Mouse (Mus musculus) frontal cortex, adult (tissue): ENCODE results near the gene Nthl1.
A peak's percentile ranks its signal among the peaks of the same experiment; 100 is the strongest.

Source experiments
- ATAC-seq: cut with Nextera tagmentation; 2 replicates; pipeline ENCODE4 v1.9.2; 2017; ENCODE audit warnings: mild to moderate bottlenecking, moderate library complexity, mixed read lengths; ENCODE audit not compliant: low TSS enrichment

Nthl1 gene

DNA sequence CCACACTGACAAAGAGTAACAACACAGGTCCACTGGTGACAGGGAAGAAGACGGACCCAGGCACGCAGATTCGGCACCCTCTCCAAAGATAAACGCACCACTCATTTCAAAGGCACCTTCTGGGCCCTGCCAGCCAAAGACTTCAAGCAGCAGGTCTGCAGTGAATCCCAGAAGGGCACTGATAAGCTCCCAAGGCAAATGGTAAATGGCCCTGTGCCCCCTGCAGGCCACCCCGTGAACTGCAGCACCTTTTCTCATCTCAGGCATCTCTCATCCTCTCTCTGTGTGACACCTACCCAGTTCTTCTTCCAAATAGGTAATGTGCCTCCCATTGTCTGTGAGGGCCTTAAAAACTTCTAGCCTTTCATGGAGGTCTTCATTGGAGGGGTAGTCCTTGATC, 3.8 kb upstream of the Nthl1 start:
- no peak; the same call in 1 of the 2 replicates for ATAC-seq

DNA sequence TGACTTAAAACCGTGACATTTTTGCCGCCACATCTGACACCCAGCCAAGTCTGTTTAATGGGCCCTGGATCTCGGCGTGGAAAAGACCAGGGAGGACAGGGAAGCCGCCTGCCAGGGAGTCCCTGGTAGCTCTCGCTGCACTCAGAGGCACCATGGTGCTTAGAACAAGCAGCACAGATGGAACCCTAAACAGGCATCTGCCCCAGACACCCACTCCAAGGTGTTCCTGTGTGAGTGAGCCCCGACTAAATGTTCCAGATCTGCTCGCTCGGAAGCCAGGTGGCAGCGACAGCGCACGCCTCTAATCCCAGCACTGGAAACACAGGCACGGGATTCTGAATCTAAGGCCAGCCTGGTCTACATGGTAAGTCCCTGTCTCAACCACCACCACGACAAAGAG, 2.4 kb upstream of the Nthl1 start:
- 0 out of 2 replicates have a peak, but pooled peaks have one; percentile 24 for ATAC-seq

DNA sequence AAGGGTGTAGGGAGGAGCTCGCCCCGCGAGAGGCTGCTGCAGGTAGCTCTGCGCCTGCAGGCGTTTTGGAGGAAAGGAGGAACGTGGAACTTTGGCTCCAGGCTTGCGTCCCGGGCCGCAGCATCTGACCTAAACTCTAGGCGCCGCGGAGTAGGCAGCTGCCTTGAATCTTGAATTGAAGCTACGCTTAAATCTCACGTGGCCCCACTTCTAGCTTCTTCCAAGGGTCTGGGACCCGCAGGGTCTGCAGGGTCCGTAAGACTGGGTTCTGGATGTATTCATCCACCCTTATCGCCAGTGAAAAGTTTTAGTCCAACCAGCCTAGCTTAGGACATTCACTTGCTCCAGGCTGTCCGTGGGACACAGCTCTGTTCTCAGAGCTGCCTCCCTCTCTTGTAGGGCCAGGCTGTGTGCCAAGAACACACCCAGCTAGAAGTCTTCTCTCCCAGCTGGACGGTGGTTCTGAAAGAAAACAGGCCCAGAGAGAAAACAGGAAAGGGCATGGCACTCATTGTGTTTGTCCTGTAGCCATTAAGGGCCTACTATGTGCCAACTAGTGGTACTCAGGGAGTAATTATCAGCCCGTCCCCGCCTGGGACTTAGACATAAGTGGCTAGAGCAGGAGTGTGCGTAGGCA, 451 bp downstream of the Nthl1 start:
- no peak for ATAC-seq

DNA sequence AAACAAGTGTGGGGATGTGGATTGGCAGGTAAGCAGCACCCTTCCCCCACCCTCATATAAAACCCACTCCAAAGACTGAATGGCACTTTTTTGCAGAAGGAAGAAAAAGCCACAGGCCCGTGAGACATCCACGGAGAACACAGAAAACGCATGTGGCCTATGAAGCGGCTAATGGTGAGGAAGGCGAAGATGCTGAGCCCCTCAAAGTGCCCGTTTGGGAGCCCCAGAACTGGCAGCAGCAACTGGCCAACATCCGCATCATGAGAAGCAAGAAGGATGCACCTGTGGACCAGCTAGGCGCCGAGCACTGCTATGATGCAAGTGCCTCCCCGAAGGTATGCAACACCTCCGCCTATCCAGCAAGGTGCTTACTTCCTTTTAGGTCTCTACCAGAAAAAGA, 1.4 kb downstream of the Nthl1 start:
- ATAC-seq = no peak

DNA sequence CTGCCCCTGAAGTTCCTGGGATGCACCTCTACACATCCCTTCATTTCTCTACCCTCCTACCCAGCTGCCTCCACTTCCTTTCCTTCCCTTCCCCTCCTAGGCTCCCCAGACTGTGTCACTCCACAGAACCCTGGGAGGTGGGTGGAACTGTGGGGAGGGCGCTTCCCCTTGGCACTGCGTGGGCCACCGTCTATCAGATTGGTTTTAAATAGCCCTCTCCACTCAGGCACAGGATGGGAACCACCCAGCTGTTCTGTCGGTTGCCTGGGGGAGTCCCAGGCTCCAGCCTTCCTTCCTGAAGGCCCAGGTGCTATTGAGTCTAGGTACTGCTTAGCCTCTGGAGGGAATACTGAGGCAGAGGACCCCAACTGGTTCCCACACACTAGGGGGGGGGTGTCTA, 2.5 kb downstream of the Nthl1 start:
- ATAC-seq = 0 out of 2 replicates have a peak, but pooled peaks have one; percentile 22

DNA sequence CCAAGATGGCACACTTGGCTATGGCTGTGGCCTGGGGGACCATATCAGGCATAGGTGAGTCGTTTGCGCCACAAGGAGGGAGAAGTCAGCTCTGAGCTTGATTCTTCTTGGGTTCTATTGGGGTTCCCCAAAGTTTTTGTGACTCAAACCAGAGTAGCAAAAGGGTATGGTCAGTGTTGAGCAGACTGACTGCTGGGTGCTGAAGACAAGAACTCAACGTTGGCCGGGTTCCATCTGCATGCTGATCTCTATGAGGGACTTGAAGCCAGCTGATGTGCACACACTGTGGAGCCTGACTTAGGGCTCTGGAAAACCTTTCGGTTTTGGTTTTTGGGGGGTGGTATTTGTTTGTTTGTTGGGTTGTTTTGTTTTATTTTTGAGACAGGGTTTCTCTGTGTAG, 3.2 kb downstream of the Nthl1 start:
- ATAC-seq = no peak

DNA sequence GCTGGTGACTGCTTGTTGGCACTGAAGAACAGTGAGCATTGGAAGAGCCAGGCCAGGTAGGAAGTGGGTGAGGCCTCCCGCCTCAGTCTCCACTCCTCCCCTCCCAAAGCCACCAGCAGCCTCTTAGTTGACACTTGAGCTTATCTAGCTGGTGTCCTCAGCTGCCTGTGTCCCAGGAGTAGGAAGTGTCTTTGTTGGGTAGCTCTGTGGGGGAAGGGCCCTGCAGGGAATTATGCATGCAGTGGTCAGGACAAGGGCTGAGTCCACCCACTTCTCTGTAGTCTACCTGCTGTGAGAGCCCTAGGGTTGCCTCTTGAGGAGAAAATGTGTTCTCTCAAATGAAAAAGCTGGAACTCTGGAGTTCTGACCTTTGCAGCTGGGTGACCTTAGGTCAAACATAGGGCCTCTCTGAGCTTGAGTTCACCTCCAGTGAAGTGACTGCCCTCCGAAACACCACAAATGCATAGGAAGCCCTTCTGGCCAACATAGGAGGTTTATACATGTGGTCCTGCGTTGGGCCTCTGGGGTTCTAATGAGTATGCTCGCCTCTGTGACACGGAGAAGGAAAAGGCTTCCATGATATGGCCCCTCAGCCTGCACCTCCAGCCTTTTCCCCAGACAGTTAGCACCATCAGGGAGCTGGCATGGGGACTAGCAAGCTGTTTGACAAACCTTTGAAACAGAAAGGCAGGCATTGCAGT, 4.5 kb downstream of the Nthl1 start:
- no peak for ATAC-seq

DNA sequence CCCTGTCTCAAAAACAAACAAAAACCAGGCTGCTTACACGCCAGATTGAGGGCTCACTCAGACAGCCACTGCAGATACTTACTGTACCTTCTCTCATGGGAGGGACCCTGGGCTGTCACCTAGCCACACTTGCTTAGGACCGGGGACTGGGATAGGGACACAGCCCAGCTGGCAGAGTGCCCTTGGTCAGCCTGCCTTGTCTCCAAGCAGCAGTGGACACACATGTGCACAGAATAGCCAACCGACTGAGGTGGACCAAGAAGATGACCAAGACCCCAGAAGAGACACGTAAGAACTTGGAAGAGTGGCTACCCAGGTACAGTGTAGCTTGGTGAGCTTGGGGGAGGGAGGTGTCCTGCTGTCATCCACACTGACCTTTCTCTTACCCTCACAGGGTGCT, 5.7 kb downstream of the Nthl1 start:
- no peak for ATAC-seq

DNA sequence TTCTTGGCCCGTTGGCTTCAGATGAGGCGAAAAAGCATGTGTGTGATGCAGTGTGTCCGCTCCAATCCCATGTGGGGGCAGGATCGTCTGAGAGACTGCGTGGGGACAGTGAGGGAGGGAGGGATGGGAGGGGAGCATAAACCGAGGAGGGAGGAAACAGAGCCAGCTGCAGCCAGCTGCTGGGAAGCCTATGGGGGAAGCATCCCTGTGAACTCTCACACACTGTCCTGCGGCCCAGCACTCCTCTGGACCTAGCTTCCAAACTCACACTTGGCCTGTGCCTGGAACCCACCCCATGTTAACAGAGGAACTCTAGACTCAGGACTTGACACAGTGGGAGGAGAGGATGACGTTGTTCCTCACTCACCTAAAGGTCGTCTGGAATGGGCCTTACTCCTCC, 6.4 kb downstream of the Nthl1 start:
- ATAC-seq = no peak

DNA sequence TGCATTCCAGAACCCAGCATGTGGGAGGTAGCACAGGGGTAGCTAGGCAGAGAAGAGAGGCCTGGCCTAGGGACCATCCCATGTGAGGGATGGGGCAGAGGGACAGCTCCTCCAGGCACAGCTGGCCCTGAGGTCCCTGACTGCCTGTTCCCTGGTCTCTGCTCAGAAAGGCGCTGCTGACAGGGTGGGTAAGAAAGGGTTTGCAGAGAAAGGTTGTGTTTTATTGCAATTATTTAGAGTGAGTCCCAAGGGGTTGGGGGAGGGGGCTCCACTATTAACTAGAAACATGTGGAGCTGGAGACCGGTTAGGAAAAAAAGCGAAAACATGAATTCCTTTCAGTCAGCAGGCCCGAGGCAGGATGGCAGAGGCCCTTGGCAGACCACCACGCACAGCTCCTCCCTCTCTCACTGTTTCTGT, 7.1 kb downstream of the Nthl1 start:
- ATAC-seq = no peak

DNA sequence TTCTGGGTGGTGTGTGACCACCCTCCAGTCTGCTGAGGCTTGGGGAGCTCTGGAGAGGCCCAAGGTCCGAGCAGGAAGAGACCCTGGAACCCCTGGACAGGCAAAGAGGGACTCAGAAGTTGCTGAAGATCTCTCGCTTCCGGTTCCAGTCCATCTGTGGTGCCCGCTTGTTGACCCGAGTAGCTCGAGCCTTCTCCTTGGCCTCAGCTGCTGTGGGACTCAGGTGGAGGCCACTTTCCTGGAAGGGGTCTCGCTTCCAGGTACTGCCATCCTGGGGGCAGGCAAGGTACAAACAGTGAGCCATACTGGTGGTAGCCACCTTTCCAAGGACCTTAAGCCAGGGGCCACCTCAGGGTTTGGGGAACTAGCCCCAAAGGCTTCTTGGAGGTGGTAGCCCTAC, 7.6 kb downstream of the Nthl1 start:
- no peak for ATAC-seq

DNA sequence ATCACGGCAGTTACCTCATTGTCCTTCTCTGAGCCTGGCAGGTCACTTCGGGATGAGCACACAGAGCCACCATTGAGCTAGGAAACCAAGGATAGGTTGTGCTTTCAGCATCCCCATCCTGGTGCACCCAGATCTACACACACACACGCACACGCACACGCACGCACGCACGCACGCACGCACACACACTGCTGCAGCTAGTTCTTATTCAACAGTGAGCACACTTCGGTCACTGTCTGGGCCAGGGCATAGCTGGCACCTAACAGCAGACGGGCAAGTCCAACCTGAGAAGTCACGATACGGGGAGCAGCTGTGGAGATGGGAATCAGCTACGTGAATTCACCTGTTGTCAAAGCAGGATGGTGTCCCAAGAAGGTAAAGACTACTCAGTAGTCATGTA, 8.1 kb downstream of the Nthl1 start:
- ATAC-seq = no peak

DNA sequence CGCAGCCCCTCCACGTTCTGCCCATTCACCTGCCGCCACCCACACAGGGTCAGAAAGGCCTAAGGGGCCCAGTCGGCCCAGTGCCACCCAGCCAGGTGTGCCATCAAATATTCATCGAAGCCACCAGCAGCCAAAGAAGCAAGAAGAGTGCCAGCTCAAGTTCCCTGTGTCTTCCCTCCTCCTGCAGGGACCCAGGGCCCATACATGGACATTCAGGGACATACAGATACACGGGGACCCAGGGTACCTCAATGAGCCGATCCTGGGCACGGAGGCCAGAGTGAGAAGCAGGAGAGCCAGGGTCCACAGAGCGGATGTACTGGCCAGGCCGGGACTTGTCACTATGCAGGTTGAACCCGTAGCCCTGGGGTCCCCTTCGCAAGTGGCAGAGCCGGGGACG, 9.5 kb downstream of the Nthl1 start:
- ATAC-seq = no peak

DNA sequence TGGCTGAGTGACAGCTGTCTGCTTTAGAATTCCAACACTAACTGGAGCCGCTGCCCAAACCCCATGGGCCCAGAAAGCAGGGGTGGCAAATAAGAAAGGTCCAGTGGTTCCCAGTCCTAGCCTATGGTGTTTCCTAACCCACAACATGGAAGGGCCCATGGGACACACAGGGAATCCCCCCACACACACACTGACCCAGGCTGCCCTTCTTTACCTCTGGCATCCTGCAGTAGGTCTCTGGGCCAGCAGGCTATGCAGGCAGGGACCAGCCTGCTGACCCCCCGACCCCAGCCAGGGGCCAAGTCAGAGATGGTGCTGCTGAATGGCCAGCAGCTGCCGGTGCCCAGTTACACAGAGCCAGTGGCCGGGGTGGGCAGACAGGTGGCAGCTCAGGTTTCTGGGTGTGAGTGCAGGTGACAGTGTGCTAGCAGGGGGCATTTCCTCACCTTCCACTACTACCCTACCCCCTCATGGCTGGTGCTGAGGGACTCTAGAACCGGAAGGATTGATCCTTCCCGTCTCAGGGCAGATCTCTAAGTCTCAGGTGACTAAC, 10.4 kb downstream of the Nthl1 start:
- no peak for ATAC-seq

DNA sequence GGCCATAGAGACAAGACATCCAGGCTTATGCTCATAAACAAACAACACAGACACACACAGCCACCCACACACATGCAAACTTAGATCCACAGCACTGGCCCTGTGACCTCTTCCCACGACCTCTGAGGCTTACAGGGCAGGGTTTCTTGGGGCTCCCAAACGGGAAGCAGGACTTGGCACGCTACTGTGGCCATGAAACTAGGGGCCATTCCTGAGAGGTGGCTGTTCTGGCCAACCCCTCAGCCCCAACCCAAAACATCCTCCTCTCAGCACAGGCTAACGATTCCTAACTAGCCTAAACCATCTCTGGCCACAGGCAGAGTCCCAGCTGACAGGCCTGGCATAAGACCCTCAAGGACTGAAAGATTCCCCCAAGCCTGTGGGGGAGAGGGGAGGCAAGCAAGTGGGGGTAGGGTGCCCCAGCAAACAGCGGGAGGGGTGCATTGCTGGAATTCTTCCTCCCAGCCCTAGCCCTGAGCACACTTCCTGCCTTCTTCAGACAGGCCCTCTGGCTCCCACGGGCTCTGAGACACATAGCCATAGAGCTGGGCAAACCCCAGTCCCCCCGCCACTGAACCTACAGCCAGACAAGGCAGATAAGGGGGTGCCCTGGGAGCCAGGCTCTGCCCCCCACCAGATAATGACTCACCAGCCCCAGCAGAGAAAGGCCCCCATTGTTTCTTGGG, 11.7 kb downstream of the Nthl1 start:
- no peak for ATAC-seq

DNA sequence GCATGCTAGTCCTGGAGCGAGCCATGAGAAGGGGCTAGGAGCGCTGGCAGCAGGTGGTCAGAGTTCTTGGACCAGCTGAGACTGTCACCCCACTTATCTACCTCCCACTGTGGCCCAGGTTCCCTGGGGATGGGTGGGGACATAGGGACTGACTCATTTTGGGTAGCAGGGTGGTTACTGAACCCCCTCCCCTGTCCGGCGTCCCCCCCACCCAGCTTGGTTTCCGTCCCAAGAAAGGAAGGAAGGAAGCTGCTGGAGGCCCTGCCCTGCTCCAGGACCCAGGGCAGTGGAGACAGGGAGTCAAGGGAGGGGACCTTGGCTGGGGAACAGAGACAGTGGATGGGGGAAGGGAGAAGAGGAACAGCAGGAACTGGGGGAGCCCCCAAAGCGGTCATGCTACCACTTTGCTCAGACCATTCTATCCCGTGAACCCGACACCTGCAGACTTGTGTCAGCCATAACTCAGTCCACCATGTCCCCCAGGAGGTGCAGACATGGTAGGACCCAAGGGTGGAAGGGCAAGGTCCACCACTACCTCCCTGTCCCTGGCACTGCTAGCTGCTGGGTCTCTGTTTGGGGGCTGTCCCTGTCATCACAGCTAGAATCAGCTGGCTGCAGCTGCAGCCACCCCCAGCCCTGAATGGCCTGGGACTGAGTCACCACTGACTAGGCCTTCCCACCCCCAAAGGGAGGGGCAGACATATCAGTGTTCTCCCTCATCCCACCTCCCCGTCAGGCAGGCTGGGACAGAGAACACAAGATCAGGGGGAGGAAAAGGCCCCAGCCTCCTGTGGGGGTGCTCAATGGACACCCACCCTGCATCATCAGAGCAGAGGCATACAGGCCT, 12.6 kb downstream of the Nthl1 start:
- ATAC-seq = no peak

DNA sequence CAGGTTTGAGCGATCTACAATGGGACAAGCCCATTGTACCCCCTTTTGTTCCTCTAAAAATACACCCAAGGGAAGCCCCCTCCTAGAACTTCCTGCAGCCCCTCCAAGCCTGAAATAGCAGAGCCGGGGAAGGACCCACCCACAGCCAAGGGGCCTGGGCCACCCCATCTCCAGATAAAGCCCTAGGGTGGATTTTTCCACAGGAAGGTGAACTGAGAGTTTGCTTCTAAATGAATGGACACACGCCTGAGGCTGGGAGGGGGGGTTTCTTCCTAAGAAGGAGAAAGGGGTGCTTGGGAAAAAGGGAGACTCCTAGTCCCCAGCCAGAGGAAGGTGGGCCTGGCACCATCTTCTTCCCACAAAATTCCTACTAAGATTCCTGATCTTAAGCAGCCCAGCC, 13.4 kb downstream of the Nthl1 start:
- no peak for ATAC-seq

DNA sequence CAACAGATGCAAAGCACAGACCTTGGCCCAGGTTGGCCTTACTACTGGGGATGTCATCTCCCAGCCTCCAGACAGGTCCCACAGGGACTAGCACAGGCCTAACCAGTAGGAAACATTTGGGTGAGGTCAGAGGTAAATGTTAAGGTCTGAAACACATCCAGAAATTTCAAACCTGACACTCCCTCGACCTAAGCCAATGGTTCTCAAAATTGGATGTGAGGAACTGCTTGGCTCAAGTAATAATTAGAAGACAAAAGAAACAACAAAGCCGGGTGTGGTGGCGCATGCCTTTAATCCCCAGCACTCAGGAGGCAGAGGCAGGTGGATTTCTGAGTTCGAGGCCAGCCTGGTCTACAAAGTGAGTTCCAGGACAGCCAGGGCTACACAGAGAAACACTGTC, 13.9 kb downstream of the Nthl1 start:
- ATAC-seq = no peak

DNA sequence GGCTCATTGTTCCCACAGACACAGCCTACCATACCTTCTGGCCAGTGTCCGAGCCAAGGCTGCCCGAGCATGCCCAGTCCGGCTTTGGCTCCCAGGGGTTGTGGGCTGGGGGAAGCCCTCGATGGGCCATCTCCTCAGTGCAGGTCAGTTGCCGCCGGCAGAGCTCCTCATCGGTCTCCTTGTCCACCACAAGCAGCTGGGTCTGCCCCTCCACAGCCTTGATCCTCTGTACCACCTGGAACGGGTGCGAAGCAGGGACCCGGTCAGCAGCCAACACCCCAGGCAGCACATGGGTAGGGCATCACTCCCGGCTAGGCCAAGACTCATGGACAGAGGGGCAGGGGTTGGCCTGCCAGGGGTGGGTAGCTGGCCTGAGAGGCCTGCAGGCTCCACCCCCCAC, 15.0 kb downstream of the Nthl1 start:
- ATAC-seq = no peak

DNA sequence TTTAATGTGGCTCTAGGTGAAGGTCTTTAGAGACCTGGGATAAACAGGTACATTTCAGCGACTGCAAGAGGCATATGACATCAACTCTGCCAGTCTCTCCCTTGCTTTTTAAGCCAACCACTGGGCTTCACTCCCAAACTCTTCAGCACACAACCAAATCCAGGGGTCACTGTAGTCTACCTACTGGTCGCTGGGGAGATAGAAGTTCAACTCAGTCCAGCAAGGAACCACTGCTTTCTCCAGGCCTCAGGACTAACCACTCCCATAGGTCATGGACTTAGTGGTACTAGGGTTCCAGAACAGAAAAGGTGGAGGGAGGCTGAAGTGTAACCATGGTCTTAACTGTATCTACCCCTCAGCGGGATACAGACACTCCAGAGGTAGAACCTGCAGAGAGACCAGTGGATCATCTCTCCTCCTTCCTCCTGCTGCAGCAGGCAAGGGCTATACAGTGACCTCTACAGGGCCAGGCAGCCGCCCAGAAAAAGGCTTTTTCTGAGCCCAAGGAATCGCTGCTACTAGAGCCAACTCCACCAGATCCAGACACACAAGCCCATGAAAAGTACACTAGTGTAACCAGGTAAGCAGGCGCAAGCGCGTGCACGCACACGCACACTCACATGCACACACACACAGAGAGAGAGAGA, 16.4 kb downstream of the Nthl1 start:
- no peak for ATAC-seq

DNA sequence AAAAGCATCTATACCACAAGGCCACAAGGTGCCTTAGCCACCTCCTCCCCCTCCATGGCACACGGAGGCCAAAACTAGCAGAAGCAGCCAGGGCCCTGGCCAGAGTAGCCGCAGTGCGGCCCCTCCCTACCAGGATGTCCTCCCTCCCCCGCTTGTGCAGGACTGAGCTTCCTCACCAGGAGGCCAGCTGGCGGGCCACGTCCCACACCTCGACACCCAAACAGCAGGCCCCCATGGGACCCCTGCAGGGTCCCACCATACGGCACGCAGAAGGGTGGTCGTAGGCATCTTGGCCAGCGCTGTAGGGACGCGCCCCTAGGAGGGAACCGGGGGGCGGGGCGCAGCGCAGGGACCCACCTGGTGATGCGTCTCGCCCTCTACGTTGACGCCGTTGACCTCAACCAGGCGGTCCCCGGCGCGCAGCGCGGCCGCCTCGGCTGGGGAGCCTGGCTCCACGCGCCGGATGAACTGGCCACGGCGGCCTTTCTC, 17.1 kb downstream of the Nthl1 start:
- ATAC-seq = no peak
